Mouse (Mus musculus): ENCODE measurements around the gene Hist1h2an. TPM values are rescaled to one million over a fixed set of nuclear protein-coding genes. Genes with fewer than 3 reads are reported as not detected.
"Not testable (repeated sequence)": the region's sequence is repeated elsewhere in the genome, so short reads cannot be mapped to it uniquely, and the experiment has no call there.

The Hist1h2an gene
- polyA plus RNA-seq, 1 experiment: 14.9 TPM

- 0% methylated on average over 20 of the region's 20 CpGs for WGBS
- no peak for TF ChIP-seq CTCF (IDR thresholded peaks at IDR 0.05; ENCODE audit: control insufficient read depth, insufficient read depth, low read length)
- no peak for TF ChIP-seq POLR2A (IDR thresholded peaks at IDR 0.05; ENCODE audit: borderline replicate concordance, control insufficient read depth, low read depth, low read length)
- peak within 1 kb of the TSS; percentile 63 for H3K4me3 ChIP-seq (replicated peaks; ENCODE audit: control insufficient read depth, low read depth, low read length)
- peak within 1 kb of the TSS; percentile 98 for H3K27ac ChIP-seq (ENCODE audit: control insufficient read depth, insufficient read depth, low read depth, low read length, poor library complexity)
- peaks cover 3% of the 10 kb centered on the region; the same call in 1 of the 2 replicates for H3K4me1 ChIP-seq (ENCODE audit: control insufficient read depth, insufficient read depth, low read length)
Measured at GRCm38 (mm10) chr13:21783255-21783617, 3.8 kb downstream of the Hist1h2an start, which contains the start of gene Hist1h3i. Gene Hist1h3i (minus strand): TSS chr13:21783370.

GRCm38 (mm10) chr13:21782361-21783254 is 4.4 kb downstream of the Hist1h2an start:
- TF ChIP-seq POLR2A (IDR thresholded peaks at IDR 0.05; ENCODE audit: borderline replicate concordance, control insufficient read depth, low read depth, low read length): peak; percentile 97; the same call in 1 of the 2 replicates
- Histone ChIP-seq H3K27ac (ENCODE audit: control insufficient read depth, insufficient read depth, low read depth, low read length, poor library complexity) (peak overlapping the region; percentile 98), H3K4me3 (replicated peaks; ENCODE audit: control insufficient read depth, low read depth, low read length) (peak overlapping the region; percentile 63)
- WGBS: under 1% methylated on average over 14 of the region's 35 CpGs
- H3K4me1 ChIP-seq (ENCODE audit: control insufficient read depth, insufficient read depth, low read length): not testable (repeated sequence)

DNA sequence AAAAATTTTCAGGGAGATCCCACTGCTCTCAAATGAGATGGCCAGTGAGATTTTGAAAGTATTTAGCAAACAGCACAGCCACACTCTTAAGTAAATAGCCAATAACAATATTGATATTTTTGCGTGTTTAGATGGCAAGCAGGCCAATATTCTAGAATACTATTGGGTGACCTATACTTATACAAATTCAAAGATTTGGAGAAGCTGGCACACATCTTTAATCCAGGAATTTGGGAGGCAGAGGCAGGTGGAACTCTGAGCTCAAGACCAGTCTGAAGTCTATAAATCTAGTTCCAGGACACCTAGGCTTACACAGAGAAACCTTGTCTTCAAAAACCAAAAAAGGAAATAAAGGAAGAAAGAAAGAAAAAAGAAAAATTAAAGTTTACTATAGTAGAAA is 5.4 kb downstream of the Hist1h2an start:
- 84% methylated on average over 1 of the region's 1 CpGs for WGBS
- TF ChIP-seq POLR2A (IDR thresholded peaks at IDR 0.05; ENCODE audit: borderline replicate concordance, control insufficient read depth, low read depth, low read length) (no peak), CTCF (IDR thresholded peaks at IDR 0.05; ENCODE audit: control insufficient read depth, insufficient read depth, low read length) (no peak)
- H3K4me1 ChIP-seq (ENCODE audit: control insufficient read depth, insufficient read depth, low read length): peaks cover 4% of the 10 kb centered on the region; the same call in 1 of the 2 replicates
- no peak overlapping the region for H3K27ac ChIP-seq (ENCODE audit: control insufficient read depth, insufficient read depth, low read depth, low read length, poor library complexity)
- H3K4me3 ChIP-seq (replicated peaks; ENCODE audit: control insufficient read depth, low read depth, low read length): no peak overlapping the region

GRCm38 (mm10) chr13:21781021-21781555 is 5.9 kb downstream of the Hist1h2an start:
- Histone ChIP-seq H3K4me3 (replicated peaks; ENCODE audit: control insufficient read depth, low read depth, low read length) (no peak overlapping the region), H3K27ac (ENCODE audit: control insufficient read depth, insufficient read depth, low read depth, low read length, poor library complexity) (peak overlapping the region; percentile 72; the same call in 1 of the 2 replicates), H3K4me1 (ENCODE audit: control insufficient read depth, insufficient read depth, low read length) (peaks cover 4% of the 10 kb centered on the region; the same call in 1 of the 2 replicates)
- 47% methylated on average over 6 of the region's 6 CpGs for WGBS
- no peak for TF ChIP-seq POLR2A (IDR thresholded peaks at IDR 0.05; ENCODE audit: borderline replicate concordance, control insufficient read depth, low read depth, low read length)
- TF ChIP-seq CTCF (IDR thresholded peaks at IDR 0.05; ENCODE audit: control insufficient read depth, insufficient read depth, low read length): no peak

- under 1% methylated on average over 44 of the region's 44 CpGs for WGBS
- H3K4me3 ChIP-seq (replicated peaks; ENCODE audit: control insufficient read depth, low read depth, low read length): peak within 1 kb of the TSS; percentile 91
- TF ChIP-seq CTCF (IDR thresholded peaks at IDR 0.05; ENCODE audit: control insufficient read depth, insufficient read depth, low read length): no peak
- TF ChIP-seq POLR2A (IDR thresholded peaks at IDR 0.05; ENCODE audit: borderline replicate concordance, control insufficient read depth, low read depth, low read length): peak; percentile 100
- H3K4me1 ChIP-seq (ENCODE audit: control insufficient read depth, insufficient read depth, low read length): peaks cover 4% of the 10 kb centered on the region; the same call in 1 of the 2 replicates
- H3K27ac ChIP-seq (ENCODE audit: control insufficient read depth, insufficient read depth, low read depth, low read length, poor library complexity): peak within 1 kb of the TSS; percentile 99
Measured at GRCm38 (mm10) chr13:21779767-21780731, 7.0 kb downstream of the Hist1h2an start, which contains the start of gene Hist1h1b. Gene Hist1h1b (minus strand): TSS chr13:21780625.

- Histone ChIP-seq H3K4me3 (replicated peaks; ENCODE audit: control insufficient read depth, low read depth, low read length) (peak overlapping the region; percentile 91), H3K27ac (ENCODE audit: control insufficient read depth, insufficient read depth, low read depth, low read length, poor library complexity) (peak overlapping the region; percentile 99), H3K4me1 (ENCODE audit: control insufficient read depth, insufficient read depth, low read length) (peaks cover 3% of the 10 kb centered on the region; the same call in 1 of the 2 replicates)
- TF ChIP-seq POLR2A (IDR thresholded peaks at IDR 0.05; ENCODE audit: borderline replicate concordance, control insufficient read depth, low read depth, low read length): no peak
- no peak for TF ChIP-seq CTCF (IDR thresholded peaks at IDR 0.05; ENCODE audit: control insufficient read depth, insufficient read depth, low read length)
- WGBS: 2% methylated on average over 33 of the region's 33 CpGs
Measured at GRCm38 (mm10) chr13:21778814-21779766, 7.9 kb downstream of the Hist1h2an start.

DNA sequence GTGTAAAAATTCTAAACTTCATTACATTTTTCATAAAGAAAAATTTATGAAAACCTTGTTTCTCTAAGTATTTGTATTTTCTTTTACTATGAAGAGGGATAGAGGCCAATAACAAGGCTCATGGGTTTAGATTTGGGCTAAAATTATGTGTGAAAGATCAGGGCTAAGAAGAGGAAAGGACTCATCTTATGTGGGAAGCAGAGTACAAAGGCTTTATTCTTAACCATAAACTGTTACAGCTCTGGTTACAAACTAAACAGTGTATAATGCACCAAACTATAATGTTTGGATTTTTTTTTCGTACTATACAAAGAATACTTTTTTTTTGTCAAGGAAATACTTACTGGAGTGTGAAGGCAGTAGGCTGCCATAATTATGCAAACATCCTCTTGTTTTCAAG is 31.3 kb downstream of the Hist1h2an start:
- no peak overlapping the region for H3K27ac ChIP-seq (ENCODE audit: control insufficient read depth, insufficient read depth, low read depth, low read length, poor library complexity)
- H3K4me1 ChIP-seq (ENCODE audit: control insufficient read depth, insufficient read depth, low read length): peaks cover 2% of the 10 kb centered on the region; the same call in 1 of the 2 replicates
- WGBS: 61% methylated on average over 1 of the region's 1 CpGs
- peak overlapping the region; percentile 20 for H3K4me3 ChIP-seq (replicated peaks; ENCODE audit: control insufficient read depth, low read depth, low read length)
- TF ChIP-seq CTCF (IDR thresholded peaks at IDR 0.05; ENCODE audit: control insufficient read depth, insufficient read depth, low read length): no peak
- no peak for TF ChIP-seq POLR2A (IDR thresholded peaks at IDR 0.05; ENCODE audit: borderline replicate concordance, control insufficient read depth, low read depth, low read length)
